Mouse (Mus musculus) embryonic fibroblast, embryonic 13.5 days (primary cell): ENCODE measurements around the gene Anp32b.

Experiments
- CTCF ChIP-seq: IDR thresholded peaks from 2 replicates; pipeline ENCODE4 v1.5.1; 2011; ENCODE audit warnings: mild to moderate bottlenecking, control low read depth, low read length, moderate library complexity, borderline replicate concordance; ENCODE audit not compliant: insufficient read depth
- POLR2A ChIP-seq: IDR thresholded peaks from 2 replicates; pipeline ENCODE4 v1.6.1; 2011; ENCODE audit warnings: low read depth, mild to moderate bottlenecking, control low read depth, low read length, moderate library complexity

- TF ChIP-seq CTCF = peak; percentile 35; the same call in 1 of the 2 replicates
- no peak for TF ChIP-seq POLR2A
Observed at GRCm38 (mm10) chr4:46497286-46497892, 46.7 kb downstream of the Anp32b start.
